Mouse (Mus musculus): ENCODE results near the gene Ppif. TPM values are rescaled to one million over a fixed set of nuclear protein-coding genes. Genes with fewer than 3 reads are reported as not detected.

Ppif gene
- polyA plus RNA-seq, 1 experiment from 2014 or later = 28.7 TPM

DNA sequence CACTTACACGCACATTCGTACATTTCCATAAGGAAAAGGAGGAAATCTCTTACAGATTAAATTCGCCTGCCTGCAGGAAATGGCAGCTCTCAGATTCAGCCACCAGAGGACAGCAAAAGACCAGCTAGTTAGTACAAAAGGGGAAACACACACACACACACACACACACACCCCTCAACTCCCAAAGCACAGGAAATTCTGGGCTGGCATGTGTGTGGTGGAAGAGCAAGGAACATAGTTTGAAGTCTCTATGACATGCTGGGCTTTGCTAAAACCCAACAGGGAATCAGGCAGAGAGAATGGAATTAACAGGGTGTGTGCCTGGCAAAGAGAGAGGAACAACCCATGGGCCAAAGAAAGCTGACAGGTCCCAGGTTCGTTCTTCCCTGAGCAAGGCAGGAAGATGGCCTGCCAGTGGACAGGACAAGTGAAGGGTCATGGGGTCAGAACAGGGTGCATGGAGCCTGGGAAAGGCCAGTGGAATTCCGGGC lies 13.8 kb downstream of the Ppif start:
- 68% methylated on average over 5 of the region's 5 CpGs for WGBS
- no peaks in the 10 kb centered on the region for H3K36me3 ChIP-seq
- no peak overlapping the region for H3K9ac ChIP-seq (replicated peaks)
- no peaks in the 10 kb centered on the region for H3K9me3 ChIP-seq
- H3K4me2 ChIP-seq (replicated peaks) = no peak overlapping the region
- ATAC-seq (ENCODE audit: low FRiP score, low read depth) = no peak
- H3K27me3 ChIP-seq = no peaks in the 10 kb centered on the region
- no peak overlapping the region for H3K4me3 ChIP-seq
- H3K27ac ChIP-seq (replicated peaks) = no peak overlapping the region
- H3K4me1 ChIP-seq = peaks cover 24% of the 10 kb centered on the region

DNA sequence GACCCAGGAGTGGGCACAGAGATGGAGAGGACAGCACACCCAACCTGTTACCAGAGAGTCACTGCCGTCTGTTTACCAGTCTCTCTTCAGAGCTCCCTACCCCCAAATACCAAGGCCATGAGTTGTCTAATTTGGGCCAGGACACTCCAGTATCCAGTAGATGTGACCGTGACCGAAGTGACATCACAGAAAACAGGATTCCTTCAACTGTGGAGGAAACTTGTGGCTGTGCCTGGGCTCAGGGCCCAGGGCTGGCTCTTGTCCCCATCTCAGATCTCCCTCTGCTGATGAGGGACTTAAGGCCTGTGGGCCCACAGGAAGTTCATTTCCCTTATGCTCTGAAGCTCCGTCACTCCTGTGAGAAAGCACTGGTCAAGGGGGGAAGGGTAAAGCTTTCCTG lies 14.5 kb downstream of the Ppif start:
- WGBS = 71% methylated on average over 4 of the region's 4 CpGs
- Histone ChIP-seq H3K27me3 (no peaks in the 10 kb centered on the region), H3K4me3 (no peak overlapping the region), H3K36me3 (no peaks in the 10 kb centered on the region), H3K4me2 (replicated peaks) (no peak overlapping the region), H3K9me3 (no peaks in the 10 kb centered on the region), H3K4me1 (peaks cover 24% of the 10 kb centered on the region), H3K27ac (replicated peaks) (no peak overlapping the region), H3K9ac (replicated peaks) (no peak overlapping the region)
- ATAC-seq (ENCODE audit: low FRiP score, low read depth) = no peak

- H3K9ac ChIP-seq (replicated peaks) = no peak overlapping the region
- H3K9me3 ChIP-seq = no peaks in the 10 kb centered on the region
- 80% methylated on average over 2 of the region's 2 CpGs for WGBS
- ATAC-seq (ENCODE audit: low FRiP score, low read depth) = no peak
- peaks cover 24% of the 10 kb centered on the region for H3K4me1 ChIP-seq
- no peaks in the 10 kb centered on the region for H3K27me3 ChIP-seq
- no peak overlapping the region for H3K4me2 ChIP-seq (replicated peaks)
- H3K4me3 ChIP-seq = no peak overlapping the region
- no peaks in the 10 kb centered on the region for H3K36me3 ChIP-seq
- no peak overlapping the region for H3K27ac ChIP-seq (replicated peaks)
Measured at GRCm38 (mm10) chr14:25708917-25709316, 15.0 kb downstream of the Ppif start.

DNA sequence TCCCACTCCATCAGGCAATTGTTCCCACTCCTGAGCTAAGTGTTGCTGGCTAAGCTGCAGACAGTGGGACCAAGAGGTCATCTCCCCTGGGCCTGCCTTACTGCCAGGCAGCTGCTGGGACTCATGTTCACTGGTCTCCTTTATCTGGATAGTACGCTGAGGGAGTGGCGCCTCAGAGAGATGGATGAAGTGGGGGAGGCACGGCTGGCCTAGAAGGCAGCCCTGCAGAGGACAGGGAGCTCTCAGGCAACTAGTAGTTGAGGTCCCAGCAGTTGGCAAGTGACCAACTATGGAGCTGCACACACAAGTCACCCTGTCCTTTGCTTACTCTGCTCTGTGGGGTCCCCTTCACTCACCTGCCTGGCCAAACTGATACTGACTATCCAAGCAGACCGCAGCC lies 16.1 kb downstream of the Ppif start:
- no peak for ATAC-seq (ENCODE audit: low FRiP score, low read depth)
- Histone ChIP-seq H3K36me3 (no peaks in the 10 kb centered on the region), H3K27ac (replicated peaks) (no peak overlapping the region), H3K4me2 (replicated peaks) (no peak overlapping the region), H3K9ac (replicated peaks) (no peak overlapping the region), H3K4me1 (peaks cover 24% of the 10 kb centered on the region), H3K9me3 (no peaks in the 10 kb centered on the region), H3K4me3 (no peak overlapping the region), H3K27me3 (no peaks in the 10 kb centered on the region)
- 74% methylated on average over 4 of the region's 4 CpGs for WGBS

DNA sequence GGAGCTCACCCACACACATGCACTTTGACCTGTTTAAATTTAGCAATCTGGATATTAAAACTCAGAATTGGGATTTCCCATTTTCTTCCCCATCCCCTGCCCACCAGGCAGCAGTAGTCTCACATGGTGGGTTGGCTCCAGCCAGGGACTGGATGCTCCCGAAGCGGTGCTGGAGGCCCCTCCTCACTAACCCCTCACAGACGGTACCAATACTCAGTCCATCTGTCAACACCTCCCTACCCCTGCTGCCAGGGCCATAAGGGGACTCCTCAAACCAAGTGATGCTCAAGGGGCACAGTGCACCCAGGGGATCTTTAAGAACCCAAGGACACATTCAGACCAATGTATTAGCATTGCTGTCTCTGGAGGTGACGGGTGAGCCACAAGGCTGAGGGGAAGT lies 16.7 kb downstream of the Ppif start:
- Histone ChIP-seq H3K9ac (replicated peaks) (no peak overlapping the region), H3K27ac (replicated peaks) (no peak overlapping the region), H3K4me1 (peaks cover 24% of the 10 kb centered on the region), H3K36me3 (no peaks in the 10 kb centered on the region), H3K27me3 (no peaks in the 10 kb centered on the region), H3K9me3 (no peaks in the 10 kb centered on the region), H3K4me2 (replicated peaks) (no peak overlapping the region), H3K4me3 (no peak overlapping the region)
- WGBS = 76% methylated on average over 4 of the region's 4 CpGs
- ATAC-seq (ENCODE audit: low FRiP score, low read depth) = no peak

- Histone ChIP-seq H3K4me1 (peaks cover 24% of the 10 kb centered on the region), H3K27ac (replicated peaks) (no peak overlapping the region), H3K9ac (replicated peaks) (no peak overlapping the region), H3K4me3 (no peak overlapping the region), H3K27me3 (no peaks in the 10 kb centered on the region), H3K4me2 (replicated peaks) (no peak overlapping the region), H3K36me3 (no peaks in the 10 kb centered on the region), H3K9me3 (no peaks in the 10 kb centered on the region)
- ATAC-seq (ENCODE audit: low FRiP score, low read depth) = no peak
- WGBS = 72% methylated on average over 7 of the region's 7 CpGs
Measured at GRCm38 (mm10) chr14:25711177-25711576, 17.2 kb downstream of the Ppif start.

GRCm38 (mm10) chr14:25711602-25712001 lies 17.6 kb downstream of the Ppif start:
- H3K4me2 ChIP-seq (replicated peaks) = no peak overlapping the region
- no peak overlapping the region for H3K4me3 ChIP-seq
- ATAC-seq (ENCODE audit: low FRiP score, low read depth) = no peak
- peaks cover 24% of the 10 kb centered on the region for H3K4me1 ChIP-seq
- no peaks in the 10 kb centered on the region for H3K36me3 ChIP-seq
- no peak overlapping the region for H3K9ac ChIP-seq (replicated peaks)
- H3K9me3 ChIP-seq = no peaks in the 10 kb centered on the region
- 63% methylated on average over 8 of the region's 8 CpGs for WGBS
- H3K27me3 ChIP-seq = no peaks in the 10 kb centered on the region
- no peak overlapping the region for H3K27ac ChIP-seq (replicated peaks)

DNA sequence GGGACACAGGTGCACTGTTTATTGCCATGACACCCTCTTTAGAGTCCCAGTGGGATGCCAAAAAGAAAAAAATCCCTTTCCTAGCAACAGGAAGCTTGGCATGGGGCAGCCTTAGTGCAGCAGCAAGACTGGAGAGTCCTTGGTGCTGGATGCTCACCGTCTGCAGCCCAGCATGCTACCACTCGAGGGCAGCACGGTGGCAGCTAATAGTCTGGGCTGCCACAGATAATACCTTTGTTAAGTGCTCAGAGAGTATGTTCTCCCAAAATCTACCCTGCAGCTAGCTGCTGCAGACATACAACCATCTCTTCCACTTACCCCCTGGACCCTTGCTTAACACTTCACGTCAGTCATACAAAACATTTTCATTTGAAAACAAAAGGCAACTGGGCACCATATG lies 19.5 kb downstream of the Ppif start:
- peaks cover 27% of the 10 kb centered on the region for H3K4me1 ChIP-seq
- H3K4me3 ChIP-seq = no peak overlapping the region
- ATAC-seq (ENCODE audit: low FRiP score, low read depth) = no peak
- no peaks in the 10 kb centered on the region for H3K9me3 ChIP-seq
- no peak overlapping the region for H3K4me2 ChIP-seq (replicated peaks)
- no peak overlapping the region for H3K27ac ChIP-seq (replicated peaks)
- H3K27me3 ChIP-seq = no peaks in the 10 kb centered on the region
- H3K9ac ChIP-seq (replicated peaks) = no peak overlapping the region
- H3K36me3 ChIP-seq = no peaks in the 10 kb centered on the region
- 22% methylated on average over 4 of the region's 4 CpGs for WGBS

DNA sequence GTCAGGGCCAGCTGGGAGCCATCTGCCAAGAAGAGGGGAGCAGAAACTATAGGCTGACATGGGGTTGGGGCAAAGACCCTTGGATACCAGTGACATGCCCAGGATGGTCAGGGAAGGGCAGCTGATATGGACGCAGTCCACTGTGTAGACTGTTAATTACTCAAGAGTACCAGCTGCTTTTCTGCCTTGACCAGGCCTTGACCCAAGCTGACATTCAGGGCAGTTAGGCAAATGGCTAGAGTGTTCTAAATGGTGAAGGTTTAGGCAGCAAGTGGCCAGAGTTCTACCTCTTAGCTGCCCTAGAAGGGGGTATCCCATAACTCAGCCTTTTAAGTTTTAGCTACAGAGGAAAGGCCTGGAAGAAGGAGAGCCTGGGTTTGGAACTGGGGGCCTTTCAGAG lies 22.6 kb downstream of the Ppif start:
- Histone ChIP-seq H3K4me3 (no peak overlapping the region), H3K4me1 (peaks cover 10% of the 10 kb centered on the region), H3K27me3 (no peaks in the 10 kb centered on the region), H3K27ac (replicated peaks) (no peak overlapping the region), H3K4me2 (replicated peaks) (no peak overlapping the region), H3K9me3 (no peaks in the 10 kb centered on the region), H3K36me3 (no peaks in the 10 kb centered on the region), H3K9ac (replicated peaks) (no peak overlapping the region)
- no peak for ATAC-seq (ENCODE audit: low FRiP score, low read depth)
- WGBS = 88% methylated on average over 1 of the region's 1 CpGs

GRCm38 (mm10) chr14:25717718-25718117 lies 23.8 kb downstream of the Ppif start:
- 89% methylated on average over 8 of the region's 8 CpGs for WGBS

GRCm38 (mm10) chr14:25718471-25718870 lies 24.5 kb downstream of the Ppif start:
- H3K9ac ChIP-seq (replicated peaks) = no peak overlapping the region

More at GRCm38 (mm10) chr14:25717718-25718117, 23.8 kb downstream of the Ppif start:
- ATAC-seq (ENCODE audit: low FRiP score, low read depth) = no peak
- no peaks in the 10 kb centered on the region for H3K27me3 ChIP-seq
- no peak overlapping the region for H3K4me3 ChIP-seq
- no peaks in the 10 kb centered on the region for H3K9me3 ChIP-seq
- H3K27ac ChIP-seq (replicated peaks) = no peak overlapping the region
- H3K36me3 ChIP-seq = no peaks in the 10 kb centered on the region
- H3K4me2 ChIP-seq (replicated peaks) = no peak overlapping the region
- H3K9ac ChIP-seq (replicated peaks) = no peak overlapping the region
- peaks cover 6% of the 10 kb centered on the region for H3K4me1 ChIP-seq

GRCm38 (mm10) chr14:25719371-25719770 lies 25.4 kb downstream of the Ppif start:
- peaks cover 6% of the 10 kb centered on the region for H3K4me1 ChIP-seq
- no peak overlapping the region for H3K4me3 ChIP-seq
- H3K27me3 ChIP-seq = no peaks in the 10 kb centered on the region
- no peak overlapping the region for H3K9ac ChIP-seq (replicated peaks)
- WGBS = 50% methylated on average over 9 of the region's 9 CpGs
- no peaks in the 10 kb centered on the region for H3K9me3 ChIP-seq
- no peak overlapping the region for H3K27ac ChIP-seq (replicated peaks)
- no peak overlapping the region for H3K4me2 ChIP-seq (replicated peaks)
- H3K36me3 ChIP-seq = no peaks in the 10 kb centered on the region
- no peak for ATAC-seq (ENCODE audit: low FRiP score, low read depth)

More at GRCm38 (mm10) chr14:25718471-25718870, 24.5 kb downstream of the Ppif start:
- Histone ChIP-seq H3K4me3 (no peak overlapping the region), H3K4me1 (peaks cover 6% of the 10 kb centered on the region), H3K9me3 (no peaks in the 10 kb centered on the region), H3K36me3 (no peaks in the 10 kb centered on the region), H3K27me3 (no peaks in the 10 kb centered on the region), H3K4me2 (replicated peaks) (no peak overlapping the region), H3K27ac (replicated peaks) (no peak overlapping the region)
- ATAC-seq (ENCODE audit: low FRiP score, low read depth) = no peak
- 8% methylated on average over 2 of the region's 2 CpGs for WGBS

DNA sequence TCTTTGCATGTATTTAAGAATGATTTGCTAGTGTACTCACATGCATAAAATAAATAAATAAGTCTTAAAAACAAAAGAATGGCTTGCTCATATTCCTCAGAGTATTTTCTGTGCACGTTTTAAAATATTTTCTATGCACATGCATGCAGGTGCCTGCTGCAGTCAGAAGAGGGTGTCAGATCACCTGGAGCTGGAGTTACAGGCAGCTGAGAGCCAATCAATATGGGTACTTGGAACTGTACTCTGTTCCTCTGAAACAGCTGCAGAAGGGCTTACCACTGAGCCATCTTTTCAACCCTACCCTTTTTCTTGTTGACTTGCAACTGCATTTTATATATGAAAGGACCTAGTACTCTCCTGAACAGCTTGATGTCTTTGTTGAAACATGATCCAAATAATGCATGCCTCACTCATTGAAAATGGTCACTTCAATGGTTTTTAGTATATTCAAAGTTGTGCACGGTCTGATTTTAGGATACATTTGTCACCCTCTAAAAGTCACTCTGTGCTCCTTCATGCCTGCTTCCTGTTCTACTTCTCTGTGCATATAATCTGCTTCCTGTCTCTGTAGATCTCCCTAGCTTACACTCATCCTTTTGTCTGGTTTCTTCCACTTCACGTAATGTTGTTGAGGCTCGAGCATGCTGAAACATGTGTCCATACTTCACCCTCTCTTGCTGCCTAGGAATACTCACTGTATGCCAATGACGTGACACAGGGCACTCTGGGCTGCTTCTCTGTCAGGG lies 27.2 kb downstream of the Ppif start:
- no peak overlapping the region for H3K4me3 ChIP-seq
- H3K9me3 ChIP-seq = no peaks in the 10 kb centered on the region
- H3K9ac ChIP-seq (replicated peaks) = no peak overlapping the region
- H3K4me2 ChIP-seq (replicated peaks) = no peak overlapping the region
- H3K27ac ChIP-seq (replicated peaks) = no peak overlapping the region
- H3K36me3 ChIP-seq = no peaks in the 10 kb centered on the region
- H3K27me3 ChIP-seq = no peaks in the 10 kb centered on the region
- ATAC-seq (ENCODE audit: low FRiP score, low read depth) = no peak
- 87% methylated on average over 5 of the region's 5 CpGs for WGBS
- peaks cover 17% of the 10 kb centered on the region for H3K4me1 ChIP-seq

All from midbrain, embryonic 12.5 days (tissue).